Mouse (Mus musculus) erythroblast, embryonic 14.5 days (primary cell): Measurements from ENCODE around the gene Pck2. TPM values are rescaled to one million over a fixed set of nuclear protein-coding genes. Genes with fewer than 3 reads are reported as not detected.
A peak's percentile ranks its signal among the peaks of the same experiment; 100 is the strongest.

ENCODE experiments used
- H3K27me3 ChIP-seq: 2 replicates; pipeline ENCODE4 v1.6.1; 2012; ENCODE audit warnings: inconsistent platforms; ENCODE audit not compliant: control insufficient read depth
- H3K36me3 ChIP-seq: 2 replicates; pipeline ENCODE4 v1.6.1; 2012; ENCODE audit warnings: mild to moderate bottlenecking, inconsistent platforms; ENCODE audit not compliant: control insufficient read depth
- H3K4me1 ChIP-seq: 2 replicates; pipeline ENCODE4 v1.6.1; 2012; ENCODE audit warnings: inconsistent platforms; ENCODE audit not compliant: control insufficient read depth
- H3K4me3 ChIP-seq: replicated peaks from 2 replicates; pipeline ENCODE3; 2012; ENCODE audit warnings: moderate library complexity, mild to moderate bottlenecking, inconsistent platforms
- H3K9me3 ChIP-seq: 2 replicates; pipeline ENCODE4 v1.6.1; 2012; ENCODE audit warnings: low read length, inconsistent platforms, mixed read lengths; ENCODE audit not compliant: control insufficient read depth
- GATA1 ChIP-seq: IDR thresholded peaks from 2 replicates; pipeline ENCODE4 v1.6.1; 2012; ENCODE audit warnings: low read length, inconsistent platforms, mixed read lengths
- TAL1 ChIP-seq: IDR thresholded peaks from 3 replicates; pipeline ENCODE4 v1.6.1; 2012; ENCODE audit warnings: low read length, inconsistent platforms, mixed read lengths
- polyA plus RNA-seq: library from polyadenylated mRNA; stranded (reverse); fragments of >175 nt; gene quantifications from 2 replicates; pipeline ENCODE4 v1.2.3, GENCODE M21; 2012

The Pck2 gene
- polyA plus RNA-seq, 1 experiment = 6.1 TPM

GRCm38 (mm10) chr14:55551347-55551746 is 11.3 kb downstream of the Pck2 start:
- TF ChIP-seq TAL1 = no peak
- TF ChIP-seq GATA1 = no peak
- H3K36me3 ChIP-seq = peaks cover 46% of the 10 kb centered on the region
- H3K4me3 ChIP-seq = no peak overlapping the region
- H3K27me3 ChIP-seq = no peaks in the 10 kb centered on the region
- peaks cover 34% of the 10 kb centered on the region for H3K4me1 ChIP-seq
- peaks cover 2% of the 10 kb centered on the region; the same call in 1 of the 2 replicates for H3K9me3 ChIP-seq

DNA sequence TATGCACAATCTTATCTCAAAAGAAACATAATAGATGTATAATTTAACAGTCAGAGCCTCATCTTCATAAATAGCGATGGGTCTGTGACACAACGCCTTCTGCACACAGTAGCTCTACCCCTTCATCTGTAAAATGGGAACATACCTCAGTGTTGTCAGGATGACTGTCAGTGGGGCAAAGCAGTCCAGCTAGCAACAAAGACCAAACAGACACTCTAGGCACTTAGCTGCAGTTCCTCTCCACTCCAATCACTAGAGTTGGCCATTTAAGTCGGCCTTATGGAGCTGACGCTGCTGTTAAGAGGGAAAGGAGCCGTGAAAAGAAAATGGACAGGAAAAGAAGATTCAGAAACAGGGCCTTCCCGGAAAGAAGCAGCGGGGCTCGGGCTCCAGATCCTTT is 11.7 kb downstream of the Pck2 start:
- Histone ChIP-seq H3K4me3 (no peak overlapping the region), H3K36me3 (peaks cover 42% of the 10 kb centered on the region), H3K4me1 (peaks cover 39% of the 10 kb centered on the region), H3K27me3 (no peaks in the 10 kb centered on the region), H3K9me3 (peaks cover 2% of the 10 kb centered on the region; the same call in 1 of the 2 replicates)
- TF ChIP-seq GATA1 (no peak), TAL1 (no peak)

- H3K4me3 ChIP-seq = no peak overlapping the region
- H3K36me3 ChIP-seq = peaks cover 13% of the 10 kb centered on the region
- peaks cover 59% of the 10 kb centered on the region for H3K4me1 ChIP-seq
- H3K9me3 ChIP-seq = peaks cover 2% of the 10 kb centered on the region; the same call in 1 of the 2 replicates
- no peaks in the 10 kb centered on the region for H3K27me3 ChIP-seq
- TF ChIP-seq TAL1 (no peak), GATA1 (no peak)
Observed at GRCm38 (mm10) chr14:55554635-55555034, 14.6 kb downstream of the Pck2 start.

DNA sequence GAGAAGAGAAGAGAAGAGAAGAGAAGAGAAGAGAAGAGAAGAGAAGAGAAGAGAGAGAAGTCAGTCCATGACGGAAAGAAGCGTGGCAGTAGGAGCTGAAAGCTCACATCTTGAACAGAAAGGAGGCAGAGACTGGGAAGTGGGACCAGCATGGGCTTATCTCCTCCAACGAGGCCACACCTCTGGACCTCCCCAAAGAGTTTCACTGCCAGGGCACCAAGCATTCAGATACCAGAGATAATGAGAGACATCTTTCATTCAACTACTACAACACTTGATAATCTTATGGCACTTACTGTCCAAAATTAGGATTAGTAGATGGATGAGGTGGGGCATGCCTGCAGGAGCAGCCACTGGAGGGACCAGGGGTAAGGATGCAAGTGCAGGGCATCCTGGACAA is 15.7 kb downstream of the Pck2 start:
- peaks cover 3% of the 10 kb centered on the region for H3K36me3 ChIP-seq
- TF ChIP-seq TAL1 (no peak), GATA1 (no peak)
- H3K27me3 ChIP-seq = no peaks in the 10 kb centered on the region
- H3K4me1 ChIP-seq = peaks cover 64% of the 10 kb centered on the region
- peaks cover 2% of the 10 kb centered on the region; the same call in 1 of the 2 replicates for H3K9me3 ChIP-seq
- no peak overlapping the region for H3K4me3 ChIP-seq

DNA sequence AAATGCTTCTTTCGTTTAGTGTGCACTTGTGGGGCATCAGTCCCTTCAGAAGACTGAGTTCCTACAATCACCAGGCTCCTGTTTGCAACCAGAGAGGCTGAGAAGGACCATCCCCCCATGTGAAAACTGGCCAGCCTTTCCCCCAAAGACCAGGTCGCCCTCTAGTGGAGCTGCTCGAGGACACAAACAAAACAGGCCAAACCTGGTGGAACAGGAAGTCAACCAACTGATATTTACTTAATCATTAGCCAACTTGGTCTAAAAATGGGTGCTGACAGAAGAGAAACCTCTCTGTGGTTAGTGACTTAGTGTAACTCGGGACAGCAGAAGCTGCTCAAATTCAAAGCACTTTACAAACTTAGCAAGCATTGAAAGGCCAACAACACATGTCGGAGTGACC is 16.9 kb downstream of the Pck2 start:
- Histone ChIP-seq H3K36me3 (peaks cover 9% of the 10 kb centered on the region), H3K27me3 (no peaks in the 10 kb centered on the region), H3K4me1 (peaks cover 75% of the 10 kb centered on the region), H3K4me3 (no peak overlapping the region), H3K9me3 (peaks cover 2% of the 10 kb centered on the region; the same call in 1 of the 2 replicates)
- no peak for TF ChIP-seq TAL1
- TF ChIP-seq GATA1 = no peak

DNA sequence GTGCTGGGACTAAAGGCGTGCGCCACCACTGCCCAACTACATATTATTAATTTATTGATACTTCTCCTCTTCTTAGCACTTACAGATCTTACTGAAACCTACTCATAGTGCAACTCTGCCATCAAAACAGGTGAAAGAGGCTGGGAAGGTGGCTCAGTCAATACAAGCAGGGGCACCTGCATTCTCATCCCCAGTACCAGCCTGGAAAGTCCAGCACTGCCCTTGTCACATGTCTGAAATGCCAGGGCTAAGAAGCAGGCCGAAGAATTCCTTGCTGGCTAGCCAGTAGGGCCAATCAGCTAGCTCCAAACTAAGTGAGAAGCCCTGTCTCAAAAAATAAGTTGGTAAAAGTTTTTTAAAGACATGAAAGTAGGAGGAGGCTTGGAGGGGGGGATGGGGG is 17.5 kb downstream of the Pck2 start:
- Histone ChIP-seq H3K36me3 (peaks cover 14% of the 10 kb centered on the region), H3K4me1 (peaks cover 77% of the 10 kb centered on the region), H3K4me3 (no peak overlapping the region), H3K9me3 (peaks cover 2% of the 10 kb centered on the region; the same call in 1 of the 2 replicates), H3K27me3 (no peaks in the 10 kb centered on the region)
- TF ChIP-seq TAL1 (no peak), GATA1 (no peak)

DNA sequence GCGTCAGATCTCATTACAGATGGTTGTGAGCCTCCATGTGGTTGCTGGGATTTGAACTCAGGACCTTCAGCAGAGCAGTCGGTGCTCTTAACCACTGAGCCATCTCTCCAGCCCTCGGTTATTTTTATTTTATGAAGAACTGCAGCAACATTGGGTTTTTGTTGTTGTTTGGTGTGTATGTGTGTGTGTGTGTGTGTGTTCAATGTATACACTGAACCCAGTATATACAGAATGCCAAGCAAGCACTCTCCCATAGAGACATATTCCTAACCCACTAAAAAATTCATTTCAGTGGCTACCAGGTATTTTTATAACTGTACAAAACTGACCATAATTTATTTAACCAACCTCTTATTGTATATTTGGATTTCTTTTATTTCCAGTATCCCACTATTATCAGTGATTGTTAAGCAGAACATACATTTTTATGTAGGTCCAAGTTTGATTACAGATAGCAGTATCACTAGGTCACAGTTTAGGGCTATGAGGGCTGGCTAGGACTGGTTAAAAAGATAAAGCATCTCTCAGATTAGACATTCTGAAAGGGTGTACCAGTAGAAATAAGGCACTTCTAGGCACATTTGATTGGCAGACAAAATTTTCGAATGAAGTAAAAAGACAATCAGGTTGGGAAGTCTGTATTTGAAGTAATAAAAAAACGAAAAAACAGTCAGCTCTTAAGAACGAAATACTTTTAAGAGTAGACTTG is 18.8 kb downstream of the Pck2 start:
- Histone ChIP-seq H3K9me3 (peaks cover 2% of the 10 kb centered on the region; the same call in 1 of the 2 replicates), H3K36me3 (peaks cover 27% of the 10 kb centered on the region), H3K4me1 (peaks cover 78% of the 10 kb centered on the region), H3K4me3 (peak overlapping the region; percentile 68), H3K27me3 (no peaks in the 10 kb centered on the region)
- peak; percentile 68 for TF ChIP-seq TAL1
- TF ChIP-seq GATA1 = peak; percentile 68

DNA sequence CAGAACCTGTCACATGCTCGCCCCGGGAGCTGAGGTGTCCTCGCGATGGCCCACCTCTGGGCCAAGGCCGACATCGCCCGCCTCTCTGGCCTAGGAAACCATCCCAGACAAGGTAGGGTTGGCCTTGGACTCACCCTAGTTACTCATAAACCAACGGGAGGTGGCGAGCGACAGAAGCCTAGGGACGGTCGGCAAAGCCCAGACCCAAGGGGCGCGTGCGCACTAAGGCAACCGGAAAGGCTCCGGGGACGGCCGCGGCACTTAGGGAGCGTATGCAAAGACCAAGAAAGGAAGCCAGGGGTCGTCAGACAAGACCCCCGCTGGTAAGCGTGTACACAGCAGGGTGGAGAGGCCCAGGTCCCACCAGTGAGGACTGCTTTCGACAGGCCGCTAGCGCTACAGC is 19.7 kb downstream of the Pck2 start, which contains the start of gene Dcaf11:
Dcaf11 (plus strand) TSS at position 208 of the 403 bp plus-strand sequence.
- Histone ChIP-seq H3K36me3 (peaks cover 36% of the 10 kb centered on the region), H3K9me3 (peaks cover 2% of the 10 kb centered on the region; the same call in 1 of the 2 replicates), H3K27me3 (no peaks in the 10 kb centered on the region), H3K4me1 (peaks cover 69% of the 10 kb centered on the region), H3K4me3 (peak within 1 kb of the TSS; percentile 68)
- TF ChIP-seq TAL1 (no peak), GATA1 (no peak)

DNA sequence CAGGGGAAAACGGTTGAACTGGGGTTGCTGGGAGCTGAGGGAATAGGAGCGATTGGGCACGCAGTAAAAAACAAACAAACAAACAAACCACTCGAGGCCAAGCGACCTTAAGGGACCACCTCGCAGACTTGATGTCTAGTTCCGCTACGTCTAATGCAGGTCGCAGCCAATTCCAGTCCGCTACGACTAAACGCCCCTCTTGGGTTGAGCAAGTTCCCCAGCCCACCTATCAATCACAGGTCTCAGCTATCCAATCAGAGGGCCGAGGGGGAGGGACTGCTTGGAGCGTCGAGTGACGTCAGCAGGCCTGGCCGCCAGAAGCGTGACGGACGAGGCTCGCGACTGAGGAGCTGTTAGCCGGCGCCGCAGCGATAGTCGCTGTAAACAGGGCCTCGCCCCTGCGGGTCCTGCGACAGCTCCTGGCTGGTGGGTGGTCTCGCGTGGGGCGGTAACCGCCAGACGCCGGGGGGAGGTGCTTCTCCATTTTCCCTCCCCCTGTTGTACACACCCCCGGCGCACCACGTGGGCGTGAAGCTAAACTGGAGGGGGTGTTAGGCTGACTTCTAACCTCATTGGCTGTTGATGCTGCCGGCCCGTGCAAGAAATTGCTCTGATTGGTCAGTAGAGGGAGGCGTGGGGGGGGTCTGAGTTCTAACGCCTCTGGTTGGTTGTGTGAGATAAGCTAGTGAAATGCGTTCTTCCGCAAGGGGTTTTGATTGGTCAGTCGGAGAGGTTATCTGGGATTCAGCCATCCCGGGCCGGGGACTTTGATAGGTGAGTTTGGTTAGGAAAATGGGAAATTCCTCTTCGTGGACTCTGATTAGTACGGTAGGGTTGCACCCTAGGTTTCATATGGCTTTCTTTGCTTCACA is 20.4 kb downstream of the Pck2 start, which contains the start of gene A730061H03Rik:
A730061H03Rik (minus strand) TSS at position 205 of the 872 bp plus-strand sequence.
- Histone ChIP-seq H3K9me3 (peaks cover 2% of the 10 kb centered on the region; the same call in 1 of the 2 replicates), H3K4me3 (peak within 1 kb of the TSS; percentile 68), H3K4me1 (peaks cover 65% of the 10 kb centered on the region), H3K36me3 (peaks cover 42% of the 10 kb centered on the region), H3K27me3 (no peaks in the 10 kb centered on the region)
- TF ChIP-seq GATA1 (peak; percentile 50), TAL1 (no peak)
